Mouse (Mus musculus): ENCODE measurements around the gene Grm7. TPM values are rescaled to one million over a fixed set of nuclear protein-coding genes. Genes with fewer than 3 reads are reported as not detected.

The Grm7 gene
- polyA plus RNA-seq, 1 experiment from 2014 or later = 3.2 TPM

DNA sequence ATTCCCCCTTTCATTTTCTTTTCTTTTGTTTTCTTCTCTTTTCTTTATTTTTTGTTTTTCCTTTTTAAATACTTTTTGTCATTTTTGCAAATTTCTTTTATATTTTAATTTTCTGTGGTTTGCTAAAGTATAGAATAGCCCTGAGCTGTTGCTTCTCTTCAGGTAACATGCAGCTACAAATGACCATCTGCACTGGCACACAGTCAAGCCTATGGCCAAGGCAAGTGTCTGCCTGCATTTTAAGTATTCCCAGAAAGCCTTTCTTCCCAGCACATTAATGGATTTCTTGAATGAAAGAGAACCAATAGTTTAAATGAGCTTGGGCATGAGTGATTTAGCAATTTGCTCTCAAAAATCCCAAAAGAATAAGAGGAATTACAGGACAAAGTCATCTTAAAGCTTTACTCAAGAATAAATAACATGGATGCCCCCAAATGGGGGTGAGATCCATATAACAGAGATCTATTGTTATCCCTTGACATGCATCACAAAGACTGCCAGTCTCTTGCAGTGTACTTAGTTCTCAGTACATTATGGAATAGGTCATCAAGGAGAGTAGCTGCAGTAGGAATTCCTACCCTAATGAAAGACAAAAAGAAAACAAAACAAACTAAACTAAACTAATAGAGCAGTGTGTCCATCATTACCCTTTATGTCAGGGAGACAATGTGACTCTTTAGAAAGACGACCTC, 865.5 kb downstream of the Grm7 start:
- no peak overlapping the region for H3K4me2 ChIP-seq (ENCODE audit: low read depth, low read length)
- H3K9ac ChIP-seq (ENCODE audit: low read depth, low read length) = no peak overlapping the region
- DNase-seq (ENCODE audit: low spot score) (no peak), ATAC-seq (ENCODE audit: low read depth) (no peak)
- H3K27ac ChIP-seq (replicated peaks; ENCODE audit: low read depth, low read length) = no peak overlapping the region
- H3K27me3 ChIP-seq (replicated peaks; ENCODE audit: control insufficient read depth, insufficient read depth, low read length) = no peaks in the 10 kb centered on the region
- 54% methylated on average over 1 of the region's 1 CpGs for WGBS
- no peak overlapping the region for H3K4me3 ChIP-seq (ENCODE audit: low read depth, low read length)
- H3K4me1 ChIP-seq (ENCODE audit: control insufficient read depth, insufficient read depth, low read length) = no peaks in the 10 kb centered on the region
- H3K36me3 ChIP-seq (ENCODE audit: control insufficient read depth, insufficient read depth, low read length) = no peaks in the 10 kb centered on the region
- no peaks in the 10 kb centered on the region for H3K9me3 ChIP-seq (ENCODE audit: control insufficient read depth, low read length)

GRCm38 (mm10) chr6:111512359-111512758, 867.0 kb downstream of the Grm7 start:
- H3K36me3 ChIP-seq (ENCODE audit: control insufficient read depth, insufficient read depth, low read length) = no peaks in the 10 kb centered on the region
- no peak overlapping the region for H3K4me2 ChIP-seq (ENCODE audit: low read depth, low read length)
- no peak overlapping the region for H3K9ac ChIP-seq (ENCODE audit: low read depth, low read length)
- H3K4me3 ChIP-seq (ENCODE audit: low read depth, low read length) = no peak overlapping the region
- H3K27ac ChIP-seq (replicated peaks; ENCODE audit: low read depth, low read length) = no peak overlapping the region
- H3K9me3 ChIP-seq (ENCODE audit: control insufficient read depth, low read length) = no peaks in the 10 kb centered on the region
- H3K27me3 ChIP-seq (replicated peaks; ENCODE audit: control insufficient read depth, insufficient read depth, low read length) = no peaks in the 10 kb centered on the region
- no peak for DNase-seq (ENCODE audit: low spot score)
- no peaks in the 10 kb centered on the region for H3K4me1 ChIP-seq (ENCODE audit: control insufficient read depth, insufficient read depth, low read length)
- 56% methylated on average over 2 of the region's 2 CpGs for WGBS
- ATAC-seq (ENCODE audit: low read depth) = no peak

- H3K9ac ChIP-seq (ENCODE audit: low read depth, low read length) = no peak overlapping the region
- H3K27ac ChIP-seq (replicated peaks; ENCODE audit: low read depth, low read length) = no peak overlapping the region
- H3K9me3 ChIP-seq (ENCODE audit: control insufficient read depth, low read length) = no peaks in the 10 kb centered on the region
- H3K4me2 ChIP-seq (ENCODE audit: low read depth, low read length) = no peak overlapping the region
- 78% methylated on average over 1 of the region's 1 CpGs for WGBS
- no peak for DNase-seq (ENCODE audit: low spot score)
- H3K27me3 ChIP-seq (replicated peaks; ENCODE audit: control insufficient read depth, insufficient read depth, low read length) = no peaks in the 10 kb centered on the region
- H3K4me3 ChIP-seq (ENCODE audit: low read depth, low read length) = no peak overlapping the region
- H3K4me1 ChIP-seq (ENCODE audit: control insufficient read depth, insufficient read depth, low read length) = no peaks in the 10 kb centered on the region
- ATAC-seq (ENCODE audit: low read depth) = no peak
- no peaks in the 10 kb centered on the region for H3K36me3 ChIP-seq (ENCODE audit: control insufficient read depth, insufficient read depth, low read length)
Measured at GRCm38 (mm10) chr6:111521229-111521628, 875.8 kb downstream of the Grm7 start.

DNA sequence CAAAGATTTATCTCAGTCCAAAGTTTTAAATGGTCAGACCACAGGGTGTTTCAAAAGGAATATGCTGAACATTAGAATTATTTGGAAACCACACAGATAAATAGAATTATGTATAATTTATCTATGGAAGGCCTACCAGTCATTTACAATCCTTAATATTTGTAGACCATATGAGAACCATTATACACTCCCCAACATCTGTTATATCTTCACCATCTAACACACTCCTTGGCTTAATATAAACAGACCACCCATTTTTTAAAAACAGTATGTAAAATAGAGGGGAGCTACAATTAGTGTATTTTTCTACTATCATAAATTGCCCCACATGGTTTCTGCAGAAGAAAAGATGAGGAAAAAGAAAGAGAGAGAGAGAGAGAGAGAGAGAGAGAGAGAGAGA, 876.7 kb downstream of the Grm7 start:
- DNase-seq (ENCODE audit: low spot score) (no peak), ATAC-seq (ENCODE audit: low read depth) (no peak)
- H3K4me1 ChIP-seq (ENCODE audit: control insufficient read depth, insufficient read depth, low read length) = no peaks in the 10 kb centered on the region
- H3K4me2 ChIP-seq (ENCODE audit: low read depth, low read length) = no peak overlapping the region
- H3K9ac ChIP-seq (ENCODE audit: low read depth, low read length) = no peak overlapping the region
- no peak overlapping the region for H3K4me3 ChIP-seq (ENCODE audit: low read depth, low read length)
- H3K9me3 ChIP-seq (ENCODE audit: control insufficient read depth, low read length) = no peaks in the 10 kb centered on the region
- H3K27ac ChIP-seq (replicated peaks; ENCODE audit: low read depth, low read length) = no peak overlapping the region
- H3K27me3 ChIP-seq (replicated peaks; ENCODE audit: control insufficient read depth, insufficient read depth, low read length) = no peaks in the 10 kb centered on the region
- H3K36me3 ChIP-seq (ENCODE audit: control insufficient read depth, insufficient read depth, low read length) = no peaks in the 10 kb centered on the region

DNA sequence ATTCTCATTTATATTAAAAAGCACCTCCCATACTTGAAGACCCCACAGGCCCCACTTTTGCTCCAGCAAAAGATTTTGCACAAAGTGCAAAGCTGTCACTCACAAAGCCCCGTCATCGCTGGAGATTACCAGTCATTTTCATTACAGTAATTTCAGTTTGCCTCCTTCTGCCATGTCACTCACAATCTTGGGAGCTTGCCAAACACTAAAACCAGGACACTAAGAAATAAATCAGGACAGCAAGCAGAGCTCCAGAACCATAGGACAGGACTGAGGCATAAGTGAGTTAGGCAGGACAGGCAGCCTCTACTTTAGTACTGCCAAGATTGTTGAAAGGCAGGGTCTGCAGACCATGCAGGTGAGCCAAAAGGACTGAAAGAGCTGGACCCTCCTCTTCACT, 884.6 kb downstream of the Grm7 start:
- Histone ChIP-seq H3K4me2 (ENCODE audit: low read depth, low read length) (no peak overlapping the region), H3K27me3 (replicated peaks; ENCODE audit: control insufficient read depth, insufficient read depth, low read length) (no peaks in the 10 kb centered on the region), H3K4me1 (ENCODE audit: control insufficient read depth, insufficient read depth, low read length) (no peaks in the 10 kb centered on the region), H3K36me3 (ENCODE audit: control insufficient read depth, insufficient read depth, low read length) (no peaks in the 10 kb centered on the region), H3K4me3 (ENCODE audit: low read depth, low read length) (no peak overlapping the region), H3K27ac (replicated peaks; ENCODE audit: low read depth, low read length) (no peak overlapping the region), H3K9ac (ENCODE audit: low read depth, low read length) (no peak overlapping the region), H3K9me3 (ENCODE audit: control insufficient read depth, low read length) (no peaks in the 10 kb centered on the region)
- ATAC-seq (ENCODE audit: low read depth) = no peak
- WGBS = 58% methylated on average over 2 of the region's 2 CpGs
- DNase-seq (ENCODE audit: low spot score) = peak; percentile 2

- H3K4me2 ChIP-seq (ENCODE audit: low read depth, low read length) = no peak overlapping the region
- peak; percentile 7 for DNase-seq (ENCODE audit: low spot score)
- no peaks in the 10 kb centered on the region for H3K27me3 ChIP-seq (replicated peaks; ENCODE audit: control insufficient read depth, insufficient read depth, low read length)
- H3K9ac ChIP-seq (ENCODE audit: low read depth, low read length) = no peak overlapping the region
- H3K4me1 ChIP-seq (ENCODE audit: control insufficient read depth, insufficient read depth, low read length) = no peaks in the 10 kb centered on the region
- ATAC-seq (ENCODE audit: low read depth) = no peak
- 40% methylated on average over 1 of the region's 1 CpGs for WGBS
- H3K36me3 ChIP-seq (ENCODE audit: control insufficient read depth, insufficient read depth, low read length) = no peaks in the 10 kb centered on the region
- H3K9me3 ChIP-seq (ENCODE audit: control insufficient read depth, low read length) = no peaks in the 10 kb centered on the region
- no peak overlapping the region for H3K4me3 ChIP-seq (ENCODE audit: low read depth, low read length)
- no peak overlapping the region for H3K27ac ChIP-seq (replicated peaks; ENCODE audit: low read depth, low read length)
Measured at GRCm38 (mm10) chr6:111558588-111558987, 913.2 kb downstream of the Grm7 start.

DNA sequence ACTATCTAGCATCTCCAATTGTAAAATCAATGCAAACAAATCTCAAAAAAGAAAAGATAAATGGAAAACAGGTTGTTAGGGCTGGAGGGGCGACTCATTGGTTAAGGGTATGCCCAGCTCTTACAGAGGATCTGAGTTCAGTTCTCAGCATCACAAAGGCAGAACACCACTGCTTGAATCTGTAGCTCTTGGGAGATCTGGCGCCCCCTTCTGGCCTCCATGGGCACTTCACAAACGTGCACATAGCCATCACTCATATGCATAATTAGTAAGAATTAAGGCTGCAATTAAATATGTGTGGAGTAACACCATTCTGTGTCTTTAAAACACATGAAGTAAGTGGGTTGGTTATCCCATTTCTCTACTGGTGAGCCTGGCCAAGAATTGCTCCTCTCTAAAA, 914.1 kb downstream of the Grm7 start:
- no peak for ATAC-seq (ENCODE audit: low read depth)

GRCm38 (mm10) chr6:111561347-111561746, 916.0 kb downstream of the Grm7 start:
- Histone ChIP-seq H3K36me3 (ENCODE audit: control insufficient read depth, insufficient read depth, low read length) (no peaks in the 10 kb centered on the region), H3K4me3 (ENCODE audit: low read depth, low read length) (no peak overlapping the region), H3K9me3 (ENCODE audit: control insufficient read depth, low read length) (no peaks in the 10 kb centered on the region), H3K4me1 (ENCODE audit: control insufficient read depth, insufficient read depth, low read length) (no peaks in the 10 kb centered on the region), H3K27me3 (replicated peaks; ENCODE audit: control insufficient read depth, insufficient read depth, low read length) (no peaks in the 10 kb centered on the region), H3K27ac (replicated peaks; ENCODE audit: low read depth, low read length) (no peak overlapping the region), H3K9ac (ENCODE audit: low read depth, low read length) (no peak overlapping the region), H3K4me2 (ENCODE audit: low read depth, low read length) (no peak overlapping the region)
- no peak for DNase-seq (ENCODE audit: low spot score)
- ATAC-seq (ENCODE audit: low read depth) = no peak
- WGBS = 79% methylated on average over 7 of the region's 7 CpGs

More for the DNA sequence above, 914.1 kb downstream of the Grm7 start:
- DNase-seq (ENCODE audit: low spot score) = no peak
- Histone ChIP-seq H3K36me3 (ENCODE audit: control insufficient read depth, insufficient read depth, low read length) (no peaks in the 10 kb centered on the region), H3K4me2 (ENCODE audit: low read depth, low read length) (no peak overlapping the region), H3K9me3 (ENCODE audit: control insufficient read depth, low read length) (no peaks in the 10 kb centered on the region), H3K27ac (replicated peaks; ENCODE audit: low read depth, low read length) (no peak overlapping the region), H3K4me1 (ENCODE audit: control insufficient read depth, insufficient read depth, low read length) (no peaks in the 10 kb centered on the region), H3K4me3 (ENCODE audit: low read depth, low read length) (no peak overlapping the region), H3K9ac (ENCODE audit: low read depth, low read length) (no peak overlapping the region), H3K27me3 (replicated peaks; ENCODE audit: control insufficient read depth, insufficient read depth, low read length) (no peaks in the 10 kb centered on the region)
- 69% methylated on average over 3 of the region's 3 CpGs for WGBS

- Histone ChIP-seq H3K27me3 (replicated peaks; ENCODE audit: control insufficient read depth, insufficient read depth, low read length) (no peaks in the 10 kb centered on the region), H3K9me3 (ENCODE audit: control insufficient read depth, low read length) (no peaks in the 10 kb centered on the region), H3K27ac (replicated peaks; ENCODE audit: low read depth, low read length) (no peak overlapping the region), H3K4me2 (ENCODE audit: low read depth, low read length) (no peak overlapping the region), H3K4me3 (ENCODE audit: low read depth, low read length) (no peak overlapping the region), H3K4me1 (ENCODE audit: control insufficient read depth, insufficient read depth, low read length) (no peaks in the 10 kb centered on the region), H3K36me3 (ENCODE audit: control insufficient read depth, insufficient read depth, low read length) (no peaks in the 10 kb centered on the region), H3K9ac (ENCODE audit: low read depth, low read length) (no peak overlapping the region)
- 83% methylated on average over 4 of the region's 4 CpGs for WGBS
- DNase-seq (ENCODE audit: low spot score) = no peak
- no peak for ATAC-seq (ENCODE audit: low read depth)
Measured at GRCm38 (mm10) chr6:111571471-111572088, 926.2 kb downstream of the Grm7 start.
